Mouse (Mus musculus) myocyte (in vitro differentiated cells): ENCODE measurements around the gene Zfr2.

Experiments used
- CEBPB ChIP-seq: IDR thresholded peaks from 2 replicates; pipeline ENCODE4 v1.6.1; 2011; ENCODE audit warnings: mild to moderate bottlenecking, moderate library complexity; ENCODE audit not compliant: poor library complexity, insufficient read depth, severe bottlenecking
- MAX ChIP-seq: IDR thresholded peaks from one replicate; pipeline ENCODE4 v1.6.1; 2011; ENCODE audit warnings: low read depth, mild to moderate bottlenecking, control low read depth
- POLR2A ChIP-seq: IDR thresholded peaks from one replicate; pipeline ENCODE4 v1.6.1; 2011; ENCODE audit warnings: low read depth, mild to moderate bottlenecking, control low read depth, moderate library complexity; ENCODE audit not compliant: insufficient read length
- SRF ChIP-seq: IDR thresholded peaks from one replicate; pipeline ENCODE4 v1.6.1; 2011; ENCODE audit warnings: low read depth; ENCODE audit not compliant: control insufficient read depth, insufficient read length
- TCF12 ChIP-seq: IDR thresholded peaks from one replicate; pipeline ENCODE4 v1.6.1; 2011; ENCODE audit warnings: mild to moderate bottlenecking, control low read depth; ENCODE audit not compliant: poor library complexity, insufficient read depth, severe bottlenecking

DNA sequence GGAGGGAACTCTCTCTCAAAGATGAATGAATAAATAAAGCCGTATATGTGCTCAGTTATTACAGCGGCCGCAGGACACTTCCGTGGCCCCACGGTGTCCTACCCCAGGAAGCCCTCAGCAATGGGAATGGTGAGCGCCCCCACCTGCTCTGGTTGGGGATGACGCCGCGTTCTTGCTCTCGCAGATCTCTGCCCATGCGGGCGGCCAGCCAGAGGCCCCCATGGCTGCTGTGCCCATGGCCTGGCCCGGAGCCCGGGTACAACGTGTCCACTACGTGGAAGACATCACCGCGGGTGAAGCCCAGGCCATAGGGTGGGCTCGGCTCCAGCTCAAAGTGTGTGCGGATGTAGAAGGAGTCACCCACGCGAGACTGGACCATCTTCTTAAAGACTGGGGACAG is 44.7 kb downstream of the Zfr2 start:
- TF ChIP-seq CEBPB = no peak
- no peak for TF ChIP-seq POLR2A
- no peak for TF ChIP-seq SRF
- no peak for TF ChIP-seq TCF12
- no peak for TF ChIP-seq MAX
